Mouse (Mus musculus) hindbrain, postnatal 0 days (tissue): Measurements from ENCODE around the gene Ncapd2. TPM values are rescaled to one million over a fixed set of nuclear protein-coding genes. Genes with fewer than 3 reads are reported as not detected.
A peak's percentile ranks its signal among the peaks of the same experiment; 100 is the strongest.

Experiments
- ATAC-seq: fragments of 200-750 bp; cut with Nextera tagmentation; 2 replicates; pipeline ENCODE4 v1.8.0; 2017; ENCODE audit warnings: mild to moderate bottlenecking, moderate TSS enrichment, moderate library complexity
- DNase-seq: peaks from one replicate; pipeline ENCODE4 v3.0.0-alpha.2; 2015; ENCODE audit warnings: low spot score
- H3K27ac ChIP-seq: fragments of 300-500 bp; sonication (generic); 2 replicates; pipeline ENCODE4 v1.5.1; 2014; ENCODE audit warnings: mild to moderate bottlenecking
- H3K27me3 ChIP-seq: fragments of 300-500 bp; sonication (generic); 2 replicates; pipeline ENCODE4 v1.6.1; 2014; ENCODE audit warnings: low read length, mixed read lengths; ENCODE audit not compliant: insufficient read depth
- H3K36me3 ChIP-seq: fragments of 300-500 bp; sonication (generic); 2 replicates; pipeline ENCODE4 v1.6.1; 2014; ENCODE audit warnings: low read length, mixed read lengths; ENCODE audit not compliant: insufficient read depth
- H3K4me1 ChIP-seq: fragments of 300-500 bp; sonication (generic); 2 replicates; pipeline ENCODE4 v1.6.1; 2014; ENCODE audit warnings: antibody characterized with exemption, low read length, mixed read lengths; ENCODE audit not compliant: insufficient read depth
- H3K4me2 ChIP-seq: fragments of 300-500 bp; sonication (generic); 2 replicates; pipeline ENCODE4 v1.6.1; 2014; ENCODE audit warnings: low read depth, mild to moderate bottlenecking, low read length, moderate library complexity, mixed read lengths
- H3K4me3 ChIP-seq: fragments of 300-500 bp; sonication (generic); 2 replicates; pipeline ENCODE4 v1.5.1; 2014; ENCODE audit warnings: low read length
- H3K9ac ChIP-seq: fragments of 300-500 bp; sonication (generic); replicated peaks from 2 replicates; pipeline ENCODE4 v1.6.1; 2014; ENCODE audit warnings: mild to moderate bottlenecking, low read length, moderate library complexity, mixed read lengths
- H3K9me3 ChIP-seq: fragments of 300-500 bp; sonication (generic); 2 replicates; pipeline ENCODE4 v1.6.1; 2016; ENCODE audit warnings: low read length, mixed read lengths
- CTCF ChIP-seq: IDR thresholded peaks from 2 replicates; pipeline ENCODE4 v1.5.1; 2016; ENCODE audit warnings: antibody characterized with exemption, control low read depth, low read depth
- WGBS: fragments of 180-500 bp; shearing (Covaris S2); extraction: QIAGEN DNeasy Blood & Tissue Kit; methylation state at CpG from one replicate; pipeline ENCODE4 v1.1.7; 2014; 5-methylcytosine and 5-hydroxymethylcytosine counted together
- polyA plus RNA-seq: library from polyadenylated mRNA; unstranded; fragments of >200 nt; fragmentation: Nextera tagmentation; extraction: Ambion mirVana; gene quantifications from 2 replicates; pipeline ENCODE4 v1.2.1, GENCODE M21; 2015
- total RNA-seq: library from RNA; depleted of rRNA; stranded (reverse); fragments of >200 nt; gene quantifications from 2 replicates; pipeline ENCODE4 v1.2.3, GENCODE M21; 2014; rRNA removed

Ncapd2 gene
- 47.1 and 56.3 TPM in 2 replicates for total RNA-seq
- 30.3 and 34.1 TPM in 2 replicates for polyA plus RNA-seq

DNA sequence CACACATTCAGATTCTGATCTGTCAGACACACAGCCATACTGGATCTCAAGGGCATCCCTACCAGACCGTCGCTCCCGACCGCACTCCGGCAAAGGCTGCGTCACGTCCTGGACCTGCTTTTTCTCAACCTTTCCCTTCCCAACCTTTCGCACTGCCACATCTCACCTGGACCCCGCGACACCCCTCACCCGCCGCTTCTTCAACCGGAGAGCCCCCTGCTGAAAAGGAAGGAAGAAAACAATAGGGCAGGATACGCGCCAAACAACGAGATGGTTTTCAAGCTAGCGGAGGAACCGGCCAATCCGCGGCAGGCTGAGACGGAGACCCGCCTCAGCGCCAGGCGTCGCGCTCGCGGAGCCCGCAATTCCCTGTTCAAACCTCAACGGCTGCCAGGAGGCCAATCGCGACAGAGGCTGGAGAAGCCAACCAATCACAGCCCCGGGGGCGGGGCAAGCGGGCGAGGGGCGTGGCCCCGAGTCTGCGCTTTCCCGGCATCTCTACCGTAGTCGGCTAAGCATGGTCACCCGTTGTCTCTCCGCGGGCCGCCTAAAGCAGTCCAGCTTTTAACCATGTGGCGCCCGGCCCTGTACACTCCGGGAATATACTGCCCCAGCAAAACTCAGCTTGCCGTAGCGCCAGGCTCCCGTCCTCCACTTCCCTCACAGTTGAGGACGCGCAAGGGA, at the start of gene Ncapd2, which contains the start of gene Mrpl51:
TSS of gene Ncapd2 (minus strand) at position 370 of the 684 bp plus-strand sequence.
TSS of gene Mrpl51 (plus strand) at position 470 of the 684 bp plus-strand sequence.
- H3K27ac ChIP-seq: peak within 1 kb of the TSS; percentile 97
- peak; percentile 99 for ATAC-seq
- H3K9ac ChIP-seq: peak within 1 kb of the TSS; percentile 74
- under 1% methylated on average over 51 of the region's 54 CpGs for WGBS
- H3K4me3 ChIP-seq: peak within 1 kb of the TSS; percentile 70
- H3K27me3 ChIP-seq: no peaks in the 10 kb centered on the region
- peaks cover 5% of the 10 kb centered on the region for H3K4me1 ChIP-seq
- peaks cover 36% of the 10 kb centered on the region for H3K36me3 ChIP-seq
- no peaks in the 10 kb centered on the region for H3K9me3 ChIP-seq
- H3K4me2 ChIP-seq: peak within 1 kb of the TSS; percentile 88
- DNase-seq: peak; percentile 100
- peak; percentile 45 for TF ChIP-seq CTCF

DNA sequence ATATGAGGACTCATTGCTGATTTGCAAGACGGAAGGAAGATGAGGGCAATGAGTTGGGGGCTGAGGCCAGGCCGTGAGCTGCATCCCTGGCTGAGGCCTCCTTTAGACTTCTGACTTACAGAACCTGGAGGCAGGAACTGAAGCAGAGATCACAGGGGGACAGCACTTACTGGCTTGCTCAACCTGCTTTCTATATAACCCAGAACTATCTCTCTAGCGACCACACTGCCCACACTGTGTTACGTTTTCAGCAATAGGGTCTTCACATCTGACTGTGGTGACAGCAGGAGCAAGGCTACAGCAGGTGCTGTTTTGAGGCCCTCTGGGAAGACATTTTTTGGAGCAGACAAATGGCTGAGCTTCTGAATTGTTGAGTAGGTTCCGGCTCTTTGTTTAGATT, 49.1 kb upstream of the Ncapd2 start:
- Histone ChIP-seq H3K27ac (no peak overlapping the region), H3K9me3 (no peaks in the 10 kb centered on the region), H3K27me3 (no peaks in the 10 kb centered on the region), H3K4me3 (no peak overlapping the region), H3K9ac (no peak overlapping the region), H3K4me1 (no peaks in the 10 kb centered on the region), H3K4me2 (no peak overlapping the region), H3K36me3 (no peaks in the 10 kb centered on the region)
- TF ChIP-seq CTCF: no peak
- DNase-seq (no peak), ATAC-seq (no peak)
- 81% methylated on average over 5 of the region's 5 CpGs for WGBS

DNA sequence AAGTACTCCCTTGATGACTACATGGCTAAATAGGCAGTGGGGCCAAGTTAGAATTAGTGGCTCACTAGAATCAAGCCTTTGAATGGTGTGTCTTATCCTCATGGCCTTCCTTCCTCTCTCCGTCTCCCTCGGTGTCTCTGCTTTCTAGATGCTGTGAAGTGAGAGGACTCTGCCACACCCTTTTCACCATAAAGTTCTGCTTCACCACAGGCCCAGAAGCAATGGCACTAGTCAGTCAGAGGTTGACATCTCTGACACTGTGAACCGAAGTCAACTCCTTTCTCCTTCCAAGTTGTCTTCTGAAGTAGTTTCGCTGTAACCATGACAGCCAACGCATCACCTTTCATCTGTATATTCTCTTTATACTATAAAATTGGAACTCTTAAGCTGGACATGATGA, 48.0 kb upstream of the Ncapd2 start:
- no peak for DNase-seq
- Histone ChIP-seq H3K4me1 (no peaks in the 10 kb centered on the region), H3K4me2 (no peak overlapping the region), H3K36me3 (no peaks in the 10 kb centered on the region), H3K9ac (no peak overlapping the region), H3K27me3 (no peaks in the 10 kb centered on the region), H3K9me3 (no peaks in the 10 kb centered on the region), H3K4me3 (no peak overlapping the region), H3K27ac (no peak overlapping the region)
- 93% methylated on average over 5 of the region's 5 CpGs for WGBS
- ATAC-seq: no peak
- TF ChIP-seq CTCF: no peak

GRCm38 (mm10) chr6:125238396-125238795, 46.9 kb upstream of the Ncapd2 start:
- ATAC-seq (no peak), DNase-seq (no peak)
- H3K36me3 ChIP-seq: no peaks in the 10 kb centered on the region
- no peak for TF ChIP-seq CTCF
- H3K27ac ChIP-seq: no peak overlapping the region
- no peak overlapping the region for H3K9ac ChIP-seq
- no peak overlapping the region for H3K4me3 ChIP-seq
- H3K4me1 ChIP-seq: no peaks in the 10 kb centered on the region
- WGBS: 78% methylated on average over 6 of the region's 6 CpGs
- no peaks in the 10 kb centered on the region for H3K27me3 ChIP-seq
- no peak overlapping the region for H3K4me2 ChIP-seq
- no peaks in the 10 kb centered on the region for H3K9me3 ChIP-seq

DNA sequence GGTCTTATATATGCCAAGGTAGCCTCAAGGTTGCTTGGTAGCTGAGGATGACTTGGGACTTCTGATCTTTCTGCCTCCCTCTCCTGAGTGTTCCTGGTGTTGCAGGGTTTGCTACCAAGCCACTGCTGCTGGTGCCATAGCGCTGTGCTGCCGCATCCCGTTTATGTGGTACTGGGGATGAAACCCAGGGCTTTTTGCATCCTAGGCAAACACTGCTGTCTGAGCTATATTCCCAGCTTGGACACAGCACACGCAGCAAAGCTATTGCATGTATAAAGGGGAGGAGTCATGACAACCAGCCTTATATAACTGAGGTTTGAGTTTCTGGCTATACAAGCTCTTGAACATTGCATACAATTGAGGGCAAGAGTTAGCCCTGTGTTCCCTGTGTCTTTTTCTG, 45.9 kb upstream of the Ncapd2 start:
- H3K4me3 ChIP-seq: no peak overlapping the region
- H3K9me3 ChIP-seq: no peaks in the 10 kb centered on the region
- H3K27me3 ChIP-seq: no peaks in the 10 kb centered on the region
- H3K9ac ChIP-seq: no peak overlapping the region
- no peak for ATAC-seq
- no peak for TF ChIP-seq CTCF
- WGBS: 83% methylated on average over 4 of the region's 4 CpGs
- DNase-seq: no peak
- no peak overlapping the region for H3K27ac ChIP-seq
- H3K4me2 ChIP-seq: no peak overlapping the region
- peaks cover 1% of the 10 kb centered on the region; the same call in 1 of the 2 replicates for H3K4me1 ChIP-seq
- no peaks in the 10 kb centered on the region for H3K36me3 ChIP-seq

GRCm38 (mm10) chr6:125236782-125237181, 45.3 kb upstream of the Ncapd2 start, which contains the start of gene Cd27:
Cd27 (minus strand) TSS chr6:125237010.
- H3K36me3 ChIP-seq: no peaks in the 10 kb centered on the region
- TF ChIP-seq CTCF: no peak
- no peak within 1 kb of the TSS for H3K4me3 ChIP-seq

GRCm38 (mm10) chr6:125236341-125236740, 44.8 kb upstream of the Ncapd2 start:
- TF ChIP-seq CTCF: no peak
- no peaks in the 10 kb centered on the region for H3K9me3 ChIP-seq
- ATAC-seq (no peak), DNase-seq (no peak)
- H3K4me2 ChIP-seq: no peak overlapping the region
- H3K4me1 ChIP-seq: peaks cover 10% of the 10 kb centered on the region; the same call in 1 of the 2 replicates
- no peaks in the 10 kb centered on the region for H3K36me3 ChIP-seq
- H3K27me3 ChIP-seq: no peaks in the 10 kb centered on the region
- 55% methylated on average over 6 of the region's 6 CpGs for WGBS
- H3K27ac ChIP-seq: no peak overlapping the region
- H3K9ac ChIP-seq: no peak overlapping the region
- H3K4me3 ChIP-seq: no peak overlapping the region

More at GRCm38 (mm10) chr6:125236782-125237181, 45.3 kb upstream of the Ncapd2 start, which contains the start of gene Cd27:
- Histone ChIP-seq H3K4me2 (no peak within 1 kb of the TSS), H3K9ac (no peak within 1 kb of the TSS), H3K4me1 (peaks cover 8% of the 10 kb centered on the region; the same call in 1 of the 2 replicates), H3K27ac (no peak within 1 kb of the TSS), H3K9me3 (no peaks in the 10 kb centered on the region), H3K27me3 (no peaks in the 10 kb centered on the region)
- WGBS: 20% methylated on average over 6 of the region's 6 CpGs
- no peak for DNase-seq
- ATAC-seq: no peak
